Mouse (Mus musculus) midbrain, embryonic 13.5 days (tissue): ENCODE measurements around the gene B4galt2. TPM values are rescaled to one million over a fixed set of nuclear protein-coding genes. Genes with fewer than 3 reads are reported as not detected.

ENCODE experiments used
- ATAC-seq: fragments of 200-750 bp; cut with Nextera tagmentation; 2 replicates; pipeline ENCODE4 v1.8.0; 2017; ENCODE audit warnings: mild to moderate bottlenecking, moderate TSS enrichment, moderate library complexity
- H3K27ac ChIP-seq: fragments of 300-500 bp; sonication (generic); 2 replicates; pipeline ENCODE4 v1.5.1; 2015; ENCODE audit warnings: inconsistent platforms, mild to moderate bottlenecking, moderate library complexity
- H3K27me3 ChIP-seq: fragments of 300-500 bp; sonication (generic); 2 replicates; pipeline ENCODE4 v1.6.1; 2015; ENCODE audit warnings: mild to moderate bottlenecking, inconsistent platforms
- H3K36me3 ChIP-seq: fragments of 300-500 bp; sonication (generic); 2 replicates; pipeline ENCODE4 v1.6.1; 2015; ENCODE audit warnings: mild to moderate bottlenecking, inconsistent platforms
- H3K4me1 ChIP-seq: fragments of 300-500 bp; sonication (generic); replicated peaks from 2 replicates; pipeline ENCODE4 v1.6.1; 2015; ENCODE audit warnings: inconsistent platforms
- H3K4me2 ChIP-seq: fragments of 300-500 bp; sonication (generic); replicated peaks from 2 replicates; pipeline ENCODE4 v1.6.1; 2015; ENCODE audit warnings: moderate library complexity, mild to moderate bottlenecking, inconsistent platforms
- H3K4me3 ChIP-seq: fragments of 300-500 bp; sonication (generic); replicated peaks from 2 replicates; pipeline ENCODE4 v1.5.1; 2015; ENCODE audit warnings: mild to moderate bottlenecking, inconsistent platforms
- H3K9ac ChIP-seq: fragments of 300-500 bp; sonication (generic); replicated peaks from 2 replicates; pipeline ENCODE4 v1.6.1; 2015; ENCODE audit warnings: mild to moderate bottlenecking, inconsistent platforms
- H3K9me3 ChIP-seq: fragments of 300-500 bp; sonication (generic); 2 replicates; pipeline ENCODE4 v1.6.1; 2016; ENCODE audit warnings: mild to moderate bottlenecking, inconsistent platforms
- WGBS: fragments of 180-500 bp; shearing (Covaris S2); methylation state at CpG from one replicate; pipeline ENCODE4 v1.1.7; 2015; 5-methylcytosine and 5-hydroxymethylcytosine counted together
- polyA plus RNA-seq: library from polyadenylated mRNA; unstranded; fragments of >200 nt; fragmentation: Nextera tagmentation; extraction: Ambion mirVana; gene quantifications from 2 replicates; pipeline ENCODE4 v1.2.1, GENCODE M21; 2015

Gene B4galt2
- polyA plus RNA-seq, 1 experiment from 2014 or later, result 42.8 TPM

- Histone ChIP-seq H3K4me2 (no peak overlapping the region), H3K27ac (no peak overlapping the region), H3K36me3 (no peaks in the 10 kb centered on the region), H3K4me3 (no peak overlapping the region), H3K9ac (no peak overlapping the region), H3K27me3 (peaks cover 22% of the 10 kb centered on the region), H3K9me3 (no peaks in the 10 kb centered on the region), H3K4me1 (peaks cover 20% of the 10 kb centered on the region)
- WGBS, result 79% methylated on average over 2 of the region's 2 CpGs
- no peak for ATAC-seq
These were observed 51.8 kb downstream of the B4galt2 start for GRCm38 (mm10) chr4:117831499-117831898.

GRCm38 (mm10) chr4:117830801-117831200 is 52.5 kb downstream of the B4galt2 start:
- Histone ChIP-seq H3K4me2 (no peak overlapping the region), H3K4me3 (no peak overlapping the region), H3K27me3 (peaks cover 22% of the 10 kb centered on the region), H3K27ac (no peak overlapping the region), H3K36me3 (no peaks in the 10 kb centered on the region), H3K9me3 (no peaks in the 10 kb centered on the region), H3K9ac (no peak overlapping the region), H3K4me1 (peaks cover 20% of the 10 kb centered on the region)
- WGBS, result 93% methylated on average over 9 of the region's 9 CpGs
- ATAC-seq, result no peak

- Histone ChIP-seq H3K4me2 (peak overlapping the region; percentile 26), H3K27ac (no peak overlapping the region)
- ATAC-seq, result peak; percentile 51
These were observed 53.1 kb downstream of the B4galt2 start for GRCm38 (mm10) chr4:117830124-117830551.

GRCm38 (mm10) chr4:117829260-117830123 is 53.8 kb downstream of the B4galt2 start:
- Histone ChIP-seq H3K27ac (no peak overlapping the region), H3K27me3 (peaks cover 21% of the 10 kb centered on the region), H3K9ac (no peak overlapping the region), H3K4me2 (peak overlapping the region; percentile 26), H3K4me3 (no peak overlapping the region), H3K9me3 (no peaks in the 10 kb centered on the region), H3K4me1 (peaks cover 12% of the 10 kb centered on the region), H3K36me3 (no peaks in the 10 kb centered on the region)
- ATAC-seq, result peak; percentile 66
- 7% methylated on average over 12 of the region's 12 CpGs for WGBS

More at GRCm38 (mm10) chr4:117830124-117830551, 53.1 kb downstream of the B4galt2 start:
- peaks cover 22% of the 10 kb centered on the region for H3K27me3 ChIP-seq
- no peaks in the 10 kb centered on the region for H3K9me3 ChIP-seq
- WGBS, result 16% methylated on average over 5 of the region's 5 CpGs
- peaks cover 18% of the 10 kb centered on the region for H3K4me1 ChIP-seq
- no peak overlapping the region for H3K9ac ChIP-seq
- H3K4me3 ChIP-seq, result no peak overlapping the region
- H3K36me3 ChIP-seq, result no peaks in the 10 kb centered on the region

GRCm38 (mm10) chr4:117828572-117829145 is 54.6 kb downstream of the B4galt2 start:
- WGBS, result 77% methylated on average over 8 of the region's 8 CpGs
- H3K4me3 ChIP-seq, result no peak overlapping the region
- H3K4me1 ChIP-seq, result peaks cover 8% of the 10 kb centered on the region
- H3K27me3 ChIP-seq, result 0 out of 2 replicates have a peak, but pooled peaks cover 13% of the 10 kb centered on the region
- H3K4me2 ChIP-seq, result no peak overlapping the region
- ATAC-seq, result no peak
- no peak overlapping the region for H3K9ac ChIP-seq
- no peaks in the 10 kb centered on the region for H3K9me3 ChIP-seq
- H3K36me3 ChIP-seq, result no peaks in the 10 kb centered on the region
- no peak overlapping the region for H3K27ac ChIP-seq

Other genes starting within 250 kb of the B4galt2 start
- gene Dmap1, start 201.2 kb downstream of the B4galt2 start, polyA plus RNA-seq, result 77.8 and 78.2 TPM in 2 replicates
- not detected in 2 replicates for gene Gm12845, start 159.1 kb downstream of the B4galt2 start, polyA plus RNA-seq
- not detected in 2 replicates for gene Klf17, start 117.8 kb downstream of the B4galt2 start, polyA plus RNA-seq
- gene Slc6a9, start 49.0 kb downstream of the B4galt2 start, polyA plus RNA-seq, result 14.9 and 16.1 TPM in 2 replicates
- 3.0 and 3.4 TPM in 2 replicates for gene Ccdc24, start 10.9 kb downstream of the B4galt2 start, polyA plus RNA-seq
- 458 and 469 TPM in 2 replicates for gene Atp6v0b, start 3.8 kb upstream of the B4galt2 start, polyA plus RNA-seq
- gene Dph2, start 8.5 kb upstream of the B4galt2 start, polyA plus RNA-seq, result 26.0 and 26.1 TPM in 2 replicates
- gene Ipo13, start 31.5 kb upstream of the B4galt2 start, polyA plus RNA-seq, result 66.2 and 72.9 TPM in 2 replicates
- gene Artn, start 46.3 kb upstream of the B4galt2 start, polyA plus RNA-seq, result 0.30 TPM in 2 replicates